Mouse (Mus musculus): Measurements from ENCODE around the gene Tmem88.

Gene Tmem88

DNA sequence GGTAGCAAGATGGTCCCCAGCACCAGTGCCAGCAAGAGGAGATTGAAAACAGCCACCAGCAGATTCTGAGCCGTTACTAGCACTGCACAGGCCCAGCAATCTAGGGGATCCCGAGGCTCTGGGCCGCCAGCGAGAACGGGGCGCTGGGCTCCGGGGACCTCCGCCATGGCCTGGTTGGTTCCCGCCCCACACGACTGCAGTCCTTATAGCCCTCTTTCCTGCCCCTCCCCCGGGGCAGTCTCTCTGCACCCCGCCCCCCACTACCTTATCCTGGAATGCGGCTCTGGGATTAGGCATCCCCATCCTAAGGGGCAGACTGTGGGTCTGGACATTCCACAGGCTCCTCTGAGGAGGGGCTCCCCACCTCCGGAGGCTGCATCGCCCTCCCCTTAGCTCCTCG lies at the start of gene Tmem88:
Gene Tmem88 (minus strand): TSS at position 176 of the 400 bp plus-strand sequence.
- no peak for DNase-seq (ENCODE audit: low spot score)

DNA sequence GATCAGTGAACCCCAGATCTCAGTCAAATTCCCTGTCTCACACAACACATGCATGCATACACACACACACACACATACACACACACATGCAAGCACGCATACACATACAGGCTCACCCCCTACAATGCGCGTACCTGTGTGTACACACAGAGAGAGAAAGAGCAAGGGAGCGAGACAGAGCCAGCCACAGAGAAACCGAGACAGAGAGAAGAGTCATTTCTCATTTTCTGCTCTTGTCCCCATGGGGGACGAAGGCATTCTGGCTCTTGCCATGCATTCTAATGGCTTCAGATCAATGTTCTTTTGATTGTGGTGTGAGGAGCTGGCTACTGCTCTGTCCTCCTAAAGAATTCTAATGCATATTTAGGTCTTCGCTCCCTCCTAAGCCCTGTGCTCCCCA lies 49.3 kb upstream of the Tmem88 start:
- no peak for DNase-seq (ENCODE audit: low spot score)

DNA sequence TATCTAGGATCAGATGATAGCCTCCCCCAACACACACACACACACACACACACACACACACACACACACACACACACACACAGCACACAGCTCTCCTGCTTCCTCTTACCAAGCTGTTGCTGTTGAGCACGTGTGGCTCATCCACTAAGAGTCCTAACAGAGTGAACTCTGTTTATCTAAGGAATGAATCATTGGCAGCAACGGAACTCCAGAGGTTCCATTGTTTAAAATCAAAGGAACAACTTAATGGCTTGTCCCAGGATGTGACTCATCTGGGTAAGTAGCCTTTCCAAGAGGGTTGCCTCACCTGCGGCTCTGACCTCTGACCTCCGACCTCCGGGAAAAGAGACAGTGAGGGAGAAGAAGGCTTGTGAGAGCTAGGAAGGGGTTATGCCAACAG lies 45.3 kb upstream of the Tmem88 start:
- peak; percentile 78 for DNase-seq (ENCODE audit: low spot score)

DNA sequence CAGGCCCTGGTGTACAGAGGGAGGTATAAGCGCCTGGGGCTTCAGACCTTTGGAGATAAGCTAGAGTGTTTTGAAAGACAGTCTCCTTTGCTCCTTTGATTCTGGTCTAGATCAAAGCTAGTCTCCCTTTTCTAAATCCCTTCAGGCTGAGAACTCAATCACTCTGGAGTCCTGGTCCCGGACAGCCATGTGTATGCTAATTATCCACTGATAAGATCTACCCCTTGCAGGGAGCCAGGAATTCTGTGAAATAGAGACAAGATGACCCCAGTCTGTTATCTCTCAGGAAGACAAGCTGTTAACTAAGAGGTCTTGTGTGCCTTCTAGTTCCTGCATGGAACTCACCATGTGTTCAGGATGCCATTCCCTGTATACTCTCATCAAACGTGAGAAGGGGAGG lies 39.3 kb upstream of the Tmem88 start:
- DNase-seq (ENCODE audit: low spot score): no peak

DNA sequence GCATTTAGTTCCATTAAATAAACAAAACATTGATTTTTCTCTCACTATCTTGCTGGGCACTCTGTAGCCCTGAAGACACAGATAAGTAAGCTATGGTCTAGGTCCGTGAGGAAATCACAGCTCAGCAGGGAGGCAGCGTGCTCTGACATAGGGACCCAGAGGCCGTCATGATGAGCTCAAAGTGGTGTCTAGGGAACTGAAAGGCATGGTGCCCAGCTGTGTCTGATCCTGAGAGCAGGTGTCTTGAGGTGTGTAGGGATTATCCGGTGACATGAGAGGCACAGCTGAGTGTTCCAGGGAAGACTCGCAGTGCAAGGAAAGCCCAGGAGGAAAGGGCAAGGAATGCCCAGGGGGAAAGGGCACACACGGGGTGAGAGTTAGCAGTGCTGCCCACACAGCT lies 35.2 kb upstream of the Tmem88 start:
- no peak for DNase-seq (ENCODE audit: low spot score)

DNA sequence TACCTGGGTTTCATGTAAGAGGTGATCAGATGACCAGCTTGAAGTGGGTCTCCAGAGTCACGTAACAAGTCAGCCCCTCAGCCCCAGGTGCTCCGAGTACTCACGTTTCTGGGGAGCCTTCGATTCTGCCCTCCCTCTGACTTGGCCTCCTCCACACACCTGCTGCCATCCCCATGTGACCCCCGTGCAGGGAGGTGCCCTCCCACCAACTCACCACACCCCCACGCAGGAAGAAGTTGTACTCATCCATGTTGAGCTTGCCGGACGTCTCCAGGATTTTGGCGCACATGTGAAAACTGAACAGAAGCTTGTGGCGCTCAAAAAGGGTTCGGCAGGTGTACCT lies 34.6 kb upstream of the Tmem88 start:
- DNase-seq (ENCODE audit: low spot score): no peak

DNA sequence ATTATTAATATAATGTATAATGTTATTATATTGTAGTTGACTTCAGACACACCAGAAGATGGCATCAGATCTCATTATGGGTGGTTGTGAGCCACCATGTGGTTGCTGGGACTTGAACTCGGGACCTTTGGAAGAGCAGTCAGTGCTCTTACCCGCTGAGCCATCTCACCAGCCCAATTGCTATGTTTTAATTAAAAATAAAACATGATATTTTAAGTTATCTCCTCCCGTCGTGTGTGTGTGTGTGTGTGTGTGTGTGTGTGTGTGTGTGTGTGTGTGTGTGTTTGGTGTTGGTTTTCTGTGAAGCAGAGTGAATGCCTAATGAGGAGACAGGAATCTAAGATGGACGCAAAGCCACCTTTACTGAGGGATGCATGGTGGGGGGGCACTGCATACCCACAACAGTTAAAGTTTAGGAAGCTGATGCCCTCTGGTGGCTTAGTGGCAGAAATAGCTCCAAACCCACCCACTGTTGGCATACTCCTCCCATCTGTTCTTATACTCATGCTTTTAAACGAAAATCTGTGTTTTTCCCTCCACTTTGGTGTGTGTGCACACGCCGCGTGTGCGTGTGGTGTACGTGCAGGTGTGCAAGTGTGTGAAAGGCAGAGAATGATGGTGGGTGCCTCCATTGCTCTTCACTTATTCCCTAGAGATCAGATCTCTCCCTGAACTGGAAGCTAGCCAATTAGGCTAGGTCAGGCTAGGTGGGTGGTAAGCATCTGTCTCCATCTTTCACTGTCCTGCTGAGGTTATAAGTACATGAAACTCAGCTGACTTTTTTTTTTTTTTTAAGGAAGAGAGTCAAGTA lies 34.0 kb upstream of the Tmem88 start:
- DNase-seq (ENCODE audit: low spot score): peak; percentile 89

DNA sequence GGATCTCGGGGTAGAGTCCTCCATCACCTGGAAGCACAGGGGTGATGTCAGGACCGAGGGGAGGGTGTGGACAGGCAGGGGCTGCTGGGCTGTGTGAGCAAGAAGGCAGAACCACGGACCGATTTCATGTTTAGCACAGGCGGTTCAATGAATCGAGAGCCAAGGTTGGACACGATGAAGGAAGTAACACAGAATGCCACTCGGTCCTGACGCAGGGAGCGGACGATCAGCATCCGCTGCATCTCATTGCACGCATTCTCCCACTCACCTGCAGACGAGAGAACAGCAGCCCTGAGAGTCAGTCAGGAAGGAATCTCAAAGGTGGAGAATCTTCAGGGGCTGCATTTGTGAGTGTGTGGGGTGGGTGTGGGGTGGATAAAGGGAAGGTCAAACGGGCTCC lies 32.6 kb upstream of the Tmem88 start:
- DNase-seq (ENCODE audit: low spot score): no peak

DNA sequence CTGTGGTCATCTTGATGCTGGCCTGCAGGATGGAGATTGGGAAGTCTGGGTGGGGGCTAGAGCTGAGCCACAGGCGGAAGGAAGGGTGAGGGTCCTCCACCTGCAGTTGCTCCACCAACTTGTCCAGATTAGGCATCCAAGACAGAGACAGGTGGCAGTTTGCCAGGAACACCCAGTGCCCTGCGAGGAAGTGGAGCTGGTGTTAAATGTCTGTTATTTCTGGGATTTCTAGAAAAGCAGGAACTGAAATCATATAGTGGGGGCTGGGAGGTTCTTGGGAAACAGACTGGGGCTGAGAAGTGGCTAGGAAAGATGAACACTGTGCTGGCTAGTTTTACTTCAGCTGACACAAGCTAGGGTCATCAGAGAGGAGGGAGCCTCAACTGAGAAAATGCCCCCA lies 31.3 kb upstream of the Tmem88 start:
- peak; percentile 40 for DNase-seq (ENCODE audit: low spot score)

DNA sequence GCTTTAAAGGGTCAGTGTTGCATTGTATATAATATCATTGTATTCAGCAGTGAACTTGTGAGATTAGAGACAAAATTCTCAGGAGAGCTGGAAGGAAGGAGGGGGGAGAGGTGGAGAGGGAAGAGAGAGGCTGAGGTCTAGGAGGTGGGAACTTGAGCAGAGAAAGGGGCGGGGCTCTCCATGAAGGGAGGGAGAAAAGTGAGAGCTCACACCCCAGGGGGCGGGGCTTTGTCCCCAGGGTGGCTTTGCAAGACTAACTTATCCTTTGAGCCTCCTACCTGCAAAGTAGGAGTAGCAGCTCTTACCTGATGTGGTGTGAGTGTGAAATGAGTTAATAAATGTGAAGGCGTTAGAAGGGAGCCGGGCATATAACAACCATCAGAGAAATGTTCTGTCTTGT lies 30.7 kb upstream of the Tmem88 start:
- peak; percentile 77 for DNase-seq (ENCODE audit: low spot score)

DNA sequence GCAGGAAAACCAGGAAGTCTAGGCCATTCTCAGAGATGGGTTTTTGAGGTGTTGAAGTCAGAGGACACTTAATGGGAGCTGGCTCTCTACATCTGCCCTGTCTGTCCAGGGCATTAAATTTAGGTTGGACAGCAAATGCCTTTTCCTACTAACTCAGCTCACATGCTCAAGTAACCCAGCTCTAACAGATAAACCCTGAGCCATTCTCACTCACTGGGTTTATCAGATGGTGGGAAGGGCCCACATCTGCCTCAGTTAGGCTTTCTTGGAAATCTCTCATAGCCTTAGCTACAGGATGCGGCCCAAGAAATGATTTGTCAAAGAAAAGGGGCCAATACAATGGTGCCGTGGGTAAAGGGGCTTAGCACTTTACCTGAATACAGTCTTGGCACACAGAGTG lies 28.2 kb upstream of the Tmem88 start:
- no peak for DNase-seq (ENCODE audit: low spot score)

DNA sequence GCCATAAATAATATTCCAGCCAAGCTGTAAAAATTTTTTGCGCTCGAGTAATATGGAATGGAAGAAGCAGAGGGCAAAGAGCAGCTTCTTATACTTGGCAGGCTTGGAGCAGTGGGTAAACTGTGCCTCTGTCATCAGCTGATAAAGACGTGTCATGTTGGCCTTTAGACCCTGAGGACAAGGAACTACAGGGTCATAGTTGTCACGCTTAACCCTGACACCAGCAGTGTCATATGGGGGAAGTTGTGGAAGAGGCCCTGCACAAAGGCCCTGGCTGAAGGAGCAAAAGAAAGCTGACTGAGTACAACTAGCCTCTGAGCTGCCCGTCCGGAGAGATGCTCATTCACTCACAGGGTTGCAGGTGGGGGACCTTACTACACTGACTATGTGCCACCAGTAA lies 25.9 kb upstream of the Tmem88 start:
- DNase-seq (ENCODE audit: low spot score): no peak

DNA sequence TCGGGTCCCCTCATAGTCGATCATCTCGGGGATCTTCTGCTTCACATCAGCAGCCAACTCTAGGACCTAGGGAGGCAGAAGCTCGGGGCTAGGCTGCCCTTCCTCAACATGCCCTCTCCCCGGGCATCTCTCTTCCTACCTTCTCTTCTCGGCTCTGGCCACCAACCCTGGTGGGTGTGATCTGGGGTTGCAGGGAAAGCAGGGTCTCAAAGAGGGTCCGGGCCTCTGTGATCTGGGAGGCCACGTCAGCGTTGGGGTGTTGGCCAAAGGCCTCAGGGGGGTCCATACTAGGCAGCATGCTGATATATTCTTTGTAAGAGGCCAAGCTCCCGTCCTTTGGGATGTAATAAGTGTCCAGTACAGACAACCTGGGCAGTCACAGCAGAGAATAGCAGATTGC lies 24.8 kb upstream of the Tmem88 start:
- DNase-seq (ENCODE audit: low spot score): no peak

DNA sequence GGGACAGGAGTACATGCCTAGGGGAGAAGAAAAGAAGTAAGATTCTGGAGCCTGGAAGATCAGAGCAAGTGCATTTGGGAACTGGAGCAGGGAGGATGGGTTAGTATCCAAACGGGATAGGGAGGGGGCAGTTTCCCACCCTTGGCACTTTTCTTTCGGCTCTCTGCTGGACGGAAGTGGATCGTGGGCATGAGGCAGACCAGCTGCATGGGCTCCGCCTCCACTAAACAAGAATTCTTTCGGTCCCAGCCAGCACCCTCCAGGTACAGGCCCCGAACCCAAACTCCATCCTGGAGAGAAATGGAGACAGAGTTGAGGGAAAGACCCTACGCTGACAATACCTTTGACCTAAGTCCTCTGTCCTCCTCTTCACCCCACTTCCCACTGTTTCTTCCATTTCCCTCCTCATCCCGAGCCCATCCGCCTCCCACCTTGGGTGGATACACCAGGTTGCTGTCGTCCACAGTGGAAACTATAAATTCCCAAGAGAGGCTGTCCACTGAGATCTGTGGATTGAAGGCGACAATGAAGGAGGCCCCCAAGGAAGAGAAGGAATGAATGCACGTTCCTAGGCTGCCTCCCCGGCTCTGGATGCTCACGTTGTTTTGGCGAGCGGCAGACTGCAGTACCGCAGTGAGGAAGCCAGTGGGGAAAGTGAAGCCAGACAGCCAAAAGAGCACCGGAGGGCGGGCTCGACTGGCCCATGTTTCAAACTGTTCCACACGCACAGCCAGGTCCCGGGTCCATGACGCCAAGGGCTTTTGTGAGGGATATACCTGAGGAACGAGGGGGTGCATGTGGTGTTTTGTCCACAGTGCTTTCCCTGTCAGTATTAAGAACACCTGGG lies 23.3 kb upstream of the Tmem88 start:
- no peak for DNase-seq (ENCODE audit: low spot score)

DNA sequence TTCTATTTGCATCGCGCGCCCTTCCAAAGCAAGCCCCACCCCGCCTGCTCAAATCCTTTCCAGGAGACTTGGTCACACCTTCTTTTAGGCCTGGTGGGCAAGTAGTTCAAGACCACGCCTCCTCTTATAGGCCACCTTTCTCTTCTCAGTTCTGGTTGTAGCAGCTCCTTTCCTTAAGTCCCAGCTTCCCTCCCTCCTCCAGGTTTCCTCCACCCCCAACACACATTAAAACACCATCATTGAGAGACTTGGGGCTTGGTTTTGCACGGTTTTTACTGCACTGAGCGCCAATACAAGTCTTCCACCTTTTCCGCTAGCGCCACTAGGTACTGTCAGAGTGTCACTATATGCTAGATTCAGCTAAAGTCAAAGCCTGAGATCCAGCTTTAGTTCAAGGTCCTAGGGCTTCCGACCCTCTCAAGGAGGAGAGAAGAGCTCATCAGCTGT lies 22.5 kb upstream of the Tmem88 start:
- no peak for DNase-seq (ENCODE audit: low spot score)

DNA sequence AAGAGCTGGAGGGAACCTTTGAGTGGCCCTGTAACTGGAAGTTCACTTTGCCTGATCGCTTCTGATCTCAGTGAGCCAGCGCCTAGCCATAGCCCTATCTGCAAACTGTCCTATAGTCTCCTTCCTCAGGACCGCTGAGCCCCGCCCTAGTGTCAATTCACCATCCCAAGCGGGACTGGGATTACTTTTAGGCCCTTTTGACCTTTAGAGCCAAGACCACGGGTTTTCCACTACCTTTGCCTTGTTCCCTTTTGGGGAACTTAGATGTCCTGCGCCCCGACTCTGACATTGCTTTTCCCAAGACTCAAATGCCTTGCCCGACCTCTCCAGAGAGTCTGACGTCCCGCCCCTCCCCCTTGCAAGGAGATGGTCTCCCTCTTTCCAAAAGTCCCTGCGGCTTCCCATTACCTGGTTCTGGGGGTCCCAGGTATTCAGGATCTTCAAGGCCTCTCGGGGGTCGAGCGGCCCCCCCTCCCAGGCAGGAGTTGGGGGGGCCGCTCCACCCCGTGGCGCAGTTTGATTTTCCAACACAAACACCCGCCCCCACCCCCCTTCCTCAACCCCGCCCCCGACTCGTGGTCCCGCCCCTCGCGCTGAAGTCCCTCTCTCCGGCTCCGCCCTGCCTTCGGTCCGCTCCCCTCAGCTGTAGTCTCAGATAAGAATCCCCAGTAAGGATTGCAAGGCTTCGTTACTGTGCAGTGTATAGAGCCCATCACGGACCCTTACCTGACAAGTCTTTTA lies 21.9 kb upstream of the Tmem88 start:
- peak; percentile 67 for DNase-seq (ENCODE audit: low spot score)

DNA sequence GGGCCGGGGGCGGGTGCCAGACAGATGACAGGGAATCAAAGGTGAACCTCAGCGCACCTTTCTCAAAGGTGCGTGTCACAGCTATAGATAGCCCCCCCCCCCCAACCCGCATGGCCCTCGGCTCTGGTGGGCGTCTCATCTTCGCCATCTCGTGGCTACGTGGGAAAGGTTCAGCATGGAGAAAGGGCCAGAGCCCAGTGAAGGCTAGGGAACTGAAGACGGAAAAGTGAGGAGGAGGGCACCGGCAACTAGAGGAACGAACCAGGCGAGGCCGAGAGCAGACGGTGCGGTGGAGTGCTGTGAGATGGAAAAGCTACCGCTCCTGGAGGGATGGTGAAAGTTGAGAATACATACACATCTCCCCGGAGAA lies 21.4 kb upstream of the Tmem88 start:
- no peak for DNase-seq (ENCODE audit: low spot score)

DNA sequence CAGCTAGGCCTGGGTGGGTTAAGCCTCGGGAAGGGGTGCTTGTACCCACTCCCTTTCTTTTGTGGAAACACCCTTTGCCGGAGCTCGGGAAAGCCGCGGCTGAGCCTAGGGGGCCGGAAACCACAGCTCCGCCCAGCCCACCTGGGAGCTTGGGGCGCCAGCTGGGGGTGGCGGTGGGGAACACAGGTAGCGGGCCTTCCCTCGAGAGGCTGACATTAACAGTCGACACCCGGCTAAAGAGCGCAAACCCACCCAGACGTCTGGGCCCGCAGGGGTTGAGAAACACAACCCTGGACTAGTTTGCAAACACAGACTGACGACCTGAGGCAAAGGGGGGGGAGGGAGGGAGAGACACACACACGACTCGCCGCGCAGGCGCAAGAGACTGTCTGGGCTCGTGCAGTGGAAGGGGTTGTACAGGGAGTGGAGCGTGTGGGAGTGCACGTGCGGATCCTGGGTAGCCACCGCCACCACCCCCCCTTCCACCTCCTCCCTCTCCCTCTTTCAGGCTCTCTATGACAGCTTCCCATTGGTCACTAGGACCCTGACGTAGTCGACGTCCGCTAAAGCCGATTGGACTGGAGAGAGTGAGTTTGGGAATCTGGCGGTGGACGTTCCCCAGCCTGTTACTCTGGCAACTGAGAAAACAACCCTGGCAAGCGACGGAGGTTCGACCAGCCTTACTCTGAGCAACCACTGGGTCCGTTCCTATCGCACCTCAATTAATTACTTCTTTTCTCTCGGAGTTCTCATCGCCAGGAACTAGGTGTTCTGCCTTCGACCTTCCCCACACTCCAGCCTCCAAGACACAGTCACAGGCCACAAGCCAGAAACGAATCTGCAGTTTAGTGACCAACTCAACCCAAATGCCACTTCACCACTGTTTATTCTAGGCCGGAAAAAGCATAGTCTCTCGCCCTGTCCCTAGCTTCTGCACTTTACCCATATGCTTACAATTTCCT lies 20.7 kb upstream of the Tmem88 start:
- peak; percentile 97 for DNase-seq (ENCODE audit: low spot score)

DNA sequence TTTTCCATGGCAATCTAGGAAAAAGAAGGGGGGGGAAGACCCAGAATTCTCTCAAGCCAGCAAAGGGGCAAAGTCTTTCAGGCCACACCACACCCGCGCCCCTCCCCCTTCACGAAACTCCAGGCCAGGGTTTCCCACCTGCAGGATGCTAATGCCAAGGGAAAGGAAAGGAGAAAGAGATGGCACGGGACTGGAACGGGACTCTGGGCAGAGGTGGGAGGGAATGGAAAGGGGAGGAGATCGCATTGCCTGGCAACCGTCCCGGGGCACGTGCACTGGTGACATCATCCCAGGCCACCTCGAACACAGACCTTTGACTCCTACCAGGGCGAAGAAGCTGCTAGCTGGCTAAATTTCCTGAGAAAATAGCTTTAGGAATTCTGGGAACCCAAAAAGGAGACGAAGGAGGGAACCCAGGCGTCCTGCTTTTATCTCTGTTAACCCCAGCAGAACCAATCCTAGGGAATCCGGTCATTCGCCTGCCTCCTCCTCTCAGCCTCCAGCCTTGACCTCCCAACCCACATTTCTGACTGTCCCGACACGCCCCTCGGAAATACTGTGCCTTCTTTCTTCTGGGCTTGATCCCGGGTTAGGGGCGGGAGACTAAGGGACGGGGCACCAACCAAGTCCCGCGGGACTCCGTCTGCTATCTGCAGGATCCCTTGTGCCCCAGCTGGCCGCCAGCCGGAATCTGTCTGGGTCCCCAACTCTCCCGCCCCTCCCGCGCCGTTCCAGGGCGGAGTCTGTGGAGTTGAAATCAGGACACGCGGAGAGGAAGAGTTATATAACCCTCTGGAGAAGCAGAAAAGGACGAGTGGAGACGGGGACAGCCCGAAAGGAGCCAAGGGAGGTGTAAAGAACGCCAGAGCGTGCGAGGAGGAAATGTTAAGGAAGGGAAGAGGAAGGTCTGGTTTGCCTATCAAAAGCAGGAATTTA lies 19.7 kb upstream of the Tmem88 start:
- peak; percentile 96 for DNase-seq (ENCODE audit: low spot score)

DNA sequence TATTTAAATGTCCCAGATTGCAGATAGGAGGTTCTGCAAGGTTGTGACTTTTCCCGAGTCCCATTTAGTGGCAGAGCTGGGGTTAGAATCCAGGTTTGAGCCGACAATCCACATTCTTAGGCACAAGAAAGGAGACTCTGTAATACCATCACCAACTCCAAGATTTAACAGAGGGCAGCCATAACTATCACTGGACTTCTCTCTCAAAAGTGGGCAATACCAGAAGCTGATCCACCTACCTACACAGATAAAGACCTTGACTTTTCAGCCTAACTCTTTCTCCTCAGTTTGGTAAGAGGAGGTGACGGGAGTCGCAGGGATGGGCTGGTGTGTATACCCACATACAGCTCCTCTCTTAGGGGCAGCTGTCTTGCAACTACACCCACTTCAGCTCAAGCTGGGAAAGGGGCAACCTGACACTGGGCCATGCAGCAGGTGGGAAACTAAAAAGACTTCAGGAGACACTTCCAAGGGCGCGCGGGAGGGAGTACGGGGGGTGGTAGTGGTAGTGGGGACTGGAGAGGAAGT lies 19.0 kb upstream of the Tmem88 start:
- no peak for DNase-seq (ENCODE audit: low spot score)
